Mouse (Mus musculus) embryo, embryonic 9.5 days (tissue): Measurements from ENCODE around the gene Iqcn.

Experiments
- DNase-seq: peaks from one replicate; pipeline ENCODE4 v3.0.0-alpha.2; 2017; ENCODE audit errors: extremely low spot score

The Iqcn gene

DNA sequence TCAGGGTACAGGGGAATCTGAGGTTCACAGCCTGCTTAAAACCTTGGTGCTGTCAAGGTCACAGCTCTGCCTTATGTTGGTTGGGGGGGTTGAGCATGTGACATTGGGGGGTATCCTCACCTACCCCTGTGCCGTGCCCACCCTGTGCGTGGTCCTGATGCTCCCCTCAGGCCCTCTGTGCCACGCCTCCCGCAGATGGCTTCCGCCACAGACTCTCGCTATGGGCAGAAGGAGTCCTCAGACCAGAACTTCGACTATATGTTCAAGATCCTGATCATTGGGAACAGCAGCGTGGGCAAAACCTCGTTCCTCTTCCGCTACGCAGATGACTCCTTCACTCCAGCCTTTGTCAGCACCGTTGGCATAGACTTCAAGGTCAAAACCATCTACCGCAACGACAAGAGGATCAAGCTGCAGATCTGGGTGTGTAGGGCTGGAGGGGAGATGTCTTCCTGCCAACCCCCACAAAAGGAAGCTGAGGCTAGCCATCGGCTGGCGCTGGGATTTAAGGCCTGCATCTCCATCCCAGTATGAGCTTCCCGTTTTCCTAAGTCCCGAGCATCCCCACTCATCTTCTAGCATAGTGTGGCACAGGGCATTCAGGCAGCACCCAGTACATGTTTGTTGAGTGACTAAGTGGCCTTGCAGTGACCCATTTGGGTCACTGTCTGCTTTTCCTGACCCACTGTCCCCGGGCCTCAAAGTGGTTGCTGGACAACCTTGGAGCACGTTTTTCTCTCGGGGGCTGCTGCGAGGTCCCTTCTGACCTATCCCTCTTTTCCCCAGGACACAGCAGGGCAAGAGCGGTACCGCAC is 52.6 kb downstream of the Iqcn start:
- no peak for DNase-seq

DNA sequence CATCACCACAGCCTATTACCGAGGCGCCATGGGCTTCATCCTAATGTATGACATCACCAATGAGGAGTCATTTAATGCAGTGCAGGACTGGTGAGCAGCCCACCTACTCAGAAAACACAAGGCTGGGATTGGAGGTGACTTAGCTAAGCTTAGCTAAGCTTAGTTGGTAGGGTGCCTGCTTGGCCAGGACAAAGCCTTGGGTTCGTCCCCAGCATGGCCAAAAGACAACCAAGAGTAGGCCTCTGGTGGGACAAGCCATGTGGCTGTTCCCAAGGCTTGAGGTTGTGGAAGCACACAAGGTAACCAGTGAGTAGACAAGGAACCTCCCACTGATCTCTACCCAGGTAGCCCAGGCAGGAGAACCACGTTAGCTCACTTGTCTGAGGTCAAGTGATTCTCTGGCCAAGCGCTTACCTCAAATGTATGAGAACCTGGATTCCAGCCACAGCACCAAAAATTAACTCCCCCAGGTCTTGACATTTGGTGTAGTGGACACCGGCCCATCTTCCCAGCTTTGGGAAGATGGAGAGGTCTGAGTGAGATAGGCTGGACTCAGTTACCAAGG is 53.3 kb downstream of the Iqcn start:
- no peak for DNase-seq

GRCm38 (mm10) chr8:70757523-70758307 is 54.5 kb downstream of the Iqcn start:
- DNase-seq: no peak

- DNase-seq: no peak
Observed at GRCm38 (mm10) chr8:70758308-70758615, 55.0 kb downstream of the Iqcn start.

GRCm38 (mm10) chr8:70758616-70759561 is 55.6 kb downstream of the Iqcn start:
- DNase-seq: no peak

- DNase-seq: peak; percentile 34
Observed at GRCm38 (mm10) chr8:70760350-70760749, 57.1 kb downstream of the Iqcn start.

DNA sequence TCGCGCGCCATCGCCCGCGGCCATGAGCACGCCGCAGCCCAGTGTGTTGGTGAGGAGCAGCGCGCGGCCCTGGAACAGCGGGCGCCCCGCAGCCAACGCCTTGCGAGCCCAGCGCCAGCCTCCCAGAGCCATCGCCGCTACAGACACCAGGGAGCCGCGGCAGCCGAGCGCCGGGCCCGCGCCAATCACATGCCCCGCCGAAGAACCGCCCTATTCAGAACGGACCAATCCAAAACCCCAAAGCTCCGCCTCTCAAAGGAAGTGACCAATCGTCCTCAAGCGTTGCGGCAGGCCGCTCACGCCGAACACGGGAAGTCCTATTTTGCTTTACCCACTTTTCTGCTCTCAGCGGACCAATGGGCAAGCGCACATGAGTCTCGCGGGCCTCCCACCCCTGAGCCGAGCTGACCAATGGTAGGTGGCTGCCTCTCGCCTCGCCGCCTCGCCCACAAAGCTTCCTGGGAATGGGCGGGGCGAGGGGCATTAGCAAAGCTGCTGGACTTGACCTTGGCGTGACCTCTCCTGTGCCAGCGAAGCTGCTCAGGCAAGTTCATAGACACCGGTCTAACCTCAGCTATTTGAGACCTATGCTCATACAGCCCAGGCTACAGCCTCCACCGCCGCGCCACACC is 57.6 kb downstream of the Iqcn start, which contains the start of gene Mpv17l2:
TSS of gene Mpv17l2 (minus strand) at position 172 of the 632 bp plus-strand sequence.
- peak; percentile 97 for DNase-seq

- DNase-seq: no peak
Observed at GRCm38 (mm10) chr8:70762118-70762517, 58.9 kb downstream of the Iqcn start.

DNA sequence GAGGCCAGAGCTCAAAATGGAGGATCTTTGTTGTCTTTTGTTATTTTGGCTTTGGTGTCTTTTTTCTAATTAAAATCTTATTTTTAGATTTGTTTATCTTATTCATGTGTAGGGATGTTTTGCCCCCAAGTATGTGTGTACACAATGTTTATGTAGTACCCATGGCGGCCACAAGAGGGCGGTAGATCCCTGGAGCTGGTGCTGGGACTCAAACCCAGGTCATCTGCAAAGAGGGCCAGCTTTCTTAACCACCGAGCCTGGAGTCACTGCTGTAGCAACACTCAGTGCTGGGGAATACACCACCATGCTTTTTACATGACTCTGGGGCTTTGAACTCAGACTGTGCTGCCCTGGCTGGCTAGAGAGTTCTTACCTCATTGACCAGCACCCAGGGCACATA is 60.1 kb downstream of the Iqcn start:
- peak; percentile 57 for DNase-seq

DNA sequence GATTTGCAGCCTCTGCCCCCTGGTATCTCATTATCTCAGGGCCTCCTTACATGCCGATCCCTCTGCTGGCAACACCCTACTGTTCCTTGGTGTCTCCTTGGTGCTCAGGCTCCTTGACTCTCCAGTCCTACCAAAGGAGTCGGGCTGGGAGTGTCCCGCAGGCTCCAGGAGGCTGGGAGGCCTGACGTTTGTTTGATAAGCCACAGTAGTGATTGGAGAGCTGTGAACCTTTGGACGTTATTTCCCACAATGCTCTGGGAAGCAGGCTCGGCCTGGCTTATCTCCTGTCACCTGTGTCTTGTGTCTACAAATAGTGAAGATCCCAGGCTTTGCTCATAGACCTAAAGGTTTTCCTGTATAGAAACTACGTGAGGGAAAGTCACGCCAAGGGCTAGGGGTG is 60.8 kb downstream of the Iqcn start:
- DNase-seq: no peak

GRCm38 (mm10) chr8:70764676-70765075 is 61.4 kb downstream of the Iqcn start:
- DNase-seq: no peak

DNA sequence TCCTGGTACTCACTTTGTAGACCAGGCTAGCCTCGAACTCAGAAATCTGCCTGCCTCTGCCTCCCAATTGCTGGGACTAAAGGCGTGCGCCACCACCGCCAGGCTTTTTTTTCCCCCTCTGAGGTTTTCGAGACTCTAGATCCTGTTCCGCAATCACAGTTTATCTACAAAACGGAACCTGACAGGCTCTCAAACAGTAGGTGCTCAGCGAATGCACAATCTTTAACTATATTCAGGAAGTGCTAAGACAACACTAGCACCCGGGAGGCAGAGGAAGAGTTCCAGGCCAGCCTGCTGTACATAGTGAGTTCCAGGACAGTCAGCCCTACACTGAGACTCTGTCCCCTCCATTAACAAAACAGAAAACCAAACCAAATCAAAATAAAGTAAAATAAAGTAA is 62.1 kb downstream of the Iqcn start:
- no peak for DNase-seq

DNA sequence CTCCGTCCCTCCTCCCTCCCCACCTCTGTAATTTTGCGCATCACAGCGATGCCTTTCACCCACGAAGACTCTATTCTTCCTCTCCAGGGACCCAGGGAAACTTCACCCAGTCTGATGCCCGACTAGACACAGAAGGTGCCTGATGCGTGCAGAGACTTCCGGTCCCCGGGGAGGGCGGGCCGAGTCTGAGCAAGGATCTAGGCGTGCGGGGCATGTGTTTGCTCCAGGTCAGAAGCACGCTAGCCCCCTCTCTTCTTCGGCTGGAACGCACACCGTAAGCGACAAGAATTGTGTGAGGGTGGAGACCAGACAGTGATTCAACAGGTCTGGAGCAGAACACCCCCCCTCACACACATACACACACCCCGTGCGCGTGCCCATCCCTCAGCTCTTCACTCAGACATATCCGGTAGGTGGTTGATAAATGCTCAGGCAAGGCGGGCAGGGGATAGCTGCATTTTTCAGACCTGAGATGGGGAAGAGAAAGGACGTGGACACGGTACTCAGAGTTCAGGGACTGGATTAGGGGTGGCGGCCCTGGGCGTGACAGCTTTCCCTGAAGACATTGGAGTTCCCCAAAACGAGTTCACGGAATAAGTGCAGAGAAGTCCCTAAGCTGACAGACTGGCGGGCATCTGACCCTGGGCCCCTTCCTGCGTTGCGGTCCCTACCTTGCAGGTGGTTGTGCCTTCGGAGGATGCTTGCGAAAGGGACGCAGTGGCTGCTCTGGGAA is 62.7 kb downstream of the Iqcn start:
- peak; percentile 47 for DNase-seq

DNA sequence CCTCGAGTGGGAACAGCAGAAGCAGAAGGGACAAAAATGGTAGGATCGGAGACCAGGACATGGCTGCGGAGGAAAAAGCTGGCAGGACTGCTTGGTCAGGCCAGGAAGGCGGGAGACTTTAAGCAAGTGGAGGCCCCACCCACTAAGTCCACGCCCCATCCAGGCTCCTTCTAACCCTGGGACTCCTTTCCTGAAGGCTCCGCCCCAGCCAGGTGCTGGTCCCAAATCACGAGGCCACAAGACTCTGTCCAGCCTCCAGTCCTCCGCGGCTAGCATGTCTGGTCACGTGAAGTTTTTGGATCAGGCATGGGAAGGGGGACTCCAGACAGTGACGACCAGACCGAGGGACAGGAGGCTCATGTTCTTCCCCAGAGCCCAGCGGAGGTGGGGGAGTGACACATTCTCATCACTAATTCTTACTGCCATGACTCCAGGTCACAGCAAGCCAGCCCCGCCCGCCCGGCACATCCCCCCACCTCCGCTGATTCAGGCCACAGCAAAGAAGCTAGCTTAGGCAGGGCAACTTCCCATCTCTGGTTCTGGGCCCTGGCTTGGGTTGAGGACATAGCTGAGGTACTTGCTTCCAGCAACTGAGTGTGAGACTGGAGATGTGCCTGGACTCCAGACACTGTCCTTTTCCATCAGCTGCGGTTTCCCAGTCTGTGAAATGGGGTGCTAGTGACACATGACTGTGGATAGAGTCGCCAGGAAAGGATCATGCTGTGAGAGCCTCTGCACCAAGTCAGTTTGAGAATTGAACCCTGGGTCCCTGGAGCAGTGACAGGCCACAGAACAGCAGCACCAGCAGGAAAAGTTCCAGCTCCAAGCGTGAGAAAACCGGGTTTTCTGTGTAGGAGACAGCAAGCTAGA is 63.5 kb downstream of the Iqcn start:
- DNase-seq: peak; percentile 71
